Mouse (Mus musculus) cortical plate, adult 2 months (tissue): Measurements from ENCODE around the gene Sat2. TPM values are rescaled to one million over a fixed set of nuclear protein-coding genes. Genes with fewer than 3 reads are reported as not detected.

ENCODE experiments used
- H3K27ac ChIP-seq: fragments of 200-500 bp; 2 replicates; pipeline ENCODE4 v1.5.1; 2012; ENCODE audit warnings: low read length, control low read depth, inconsistent platforms; ENCODE audit not compliant: insufficient read depth
- H3K4me1 ChIP-seq: fragments of 200-500 bp; 2 replicates; pipeline ENCODE4 v1.6.1; 2011; ENCODE audit warnings: low read length; ENCODE audit not compliant: control insufficient read depth, insufficient read depth
- H3K4me3 ChIP-seq: fragments of 200-500 bp; 2 replicates; pipeline ENCODE4 v1.5.1; 2011; ENCODE audit warnings: mild to moderate bottlenecking, low read length, control low read depth; ENCODE audit not compliant: insufficient read depth
- CTCF ChIP-seq: fragments of 200-500 bp; IDR thresholded peaks from 2 replicates; pipeline ENCODE4 v1.5.1; 2011; ENCODE audit warnings: mild to moderate bottlenecking, control low read depth, low read length; ENCODE audit not compliant: insufficient read depth; ENCODE audit errors: extremely low read depth
- POLR2A ChIP-seq: fragments of 200-500 bp; IDR thresholded peaks from 2 replicates; pipeline ENCODE4 v1.6.1; 2011; ENCODE audit warnings: mild to moderate bottlenecking, low read length, control low read depth; ENCODE audit not compliant: insufficient read depth; ENCODE audit errors: extremely low read depth
- polyA plus RNA-seq: library from polyadenylated mRNA; depleted of rRNA; stranded (reverse); fragments of >200 nt; gene quantifications from 2 replicates; pipeline ENCODE4 v1.2.3, GENCODE M21; 2012; rRNA removed

The Sat2 gene
- polyA plus RNA-seq: 18.1 and 21.1 TPM in 2 replicates

- Histone ChIP-seq H3K4me3 (peak within 1 kb of the TSS; percentile 59), H3K27ac (0 out of 2 replicates have a peak within 1 kb of the TSS, but pooled peaks have one; percentile 43), H3K4me1 (peaks cover 3% of the 10 kb centered on the region; the same call in 1 of the 2 replicates)
- TF ChIP-seq CTCF (no peak), POLR2A (peak; percentile 50; the same call in 1 of the 2 replicates)
These were observed at the start of gene Sat2 for GRCm38 (mm10) chr11:69621571-69622268. Gene Sat2 (plus strand): TSS chr11:69622024.

DNA sequence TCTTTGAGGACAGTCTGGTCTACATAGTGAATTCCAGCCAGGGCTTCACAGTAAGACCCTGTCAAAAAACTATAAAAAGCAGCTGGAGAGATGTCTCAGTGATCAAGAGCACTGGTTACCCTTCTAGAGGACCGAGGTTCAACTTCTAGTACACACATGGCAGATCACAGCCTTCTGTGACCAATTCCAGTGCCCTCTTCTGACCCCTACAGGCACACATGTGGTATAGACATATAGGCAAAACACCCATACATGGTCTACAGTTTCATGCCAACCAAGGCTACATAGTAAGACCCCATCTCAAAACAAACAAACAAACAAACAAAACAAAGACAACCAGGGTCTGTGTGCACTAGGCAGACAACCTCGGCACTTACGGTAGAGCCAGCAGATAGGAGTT lies 46.6 kb upstream of the Sat2 start:
- H3K4me1 ChIP-seq: peaks cover 9% of the 10 kb centered on the region; the same call in 1 of the 2 replicates
- TF ChIP-seq POLR2A (no peak), CTCF (peak; percentile 37)

GRCm38 (mm10) chr11:69576307-69576706 lies 45.5 kb upstream of the Sat2 start:
- no peak for TF ChIP-seq POLR2A
- TF ChIP-seq CTCF: no peak
- Histone ChIP-seq H3K4me3 (no peak overlapping the region), H3K4me1 (peaks cover 9% of the 10 kb centered on the region; the same call in 1 of the 2 replicates), H3K27ac (no peak overlapping the region)

More for the DNA sequence above, 46.6 kb upstream of the Sat2 start:
- Histone ChIP-seq H3K27ac (no peak overlapping the region), H3K4me3 (no peak overlapping the region)

GRCm38 (mm10) chr11:69578301-69578700 lies 43.5 kb upstream of the Sat2 start:
- H3K4me3 ChIP-seq: peak overlapping the region; percentile 62
- H3K4me1 ChIP-seq: peaks cover 9% of the 10 kb centered on the region; the same call in 1 of the 2 replicates
- TF ChIP-seq CTCF (no peak), POLR2A (no peak)
- H3K27ac ChIP-seq: no peak overlapping the region

- Histone ChIP-seq H3K27ac (peak overlapping the region; percentile 35; the same call in 1 of the 2 replicates), H3K4me1 (peaks cover 9% of the 10 kb centered on the region; the same call in 1 of the 2 replicates), H3K4me3 (peak overlapping the region; percentile 62)
- TF ChIP-seq CTCF (peak; percentile 99), POLR2A (peak; percentile 93; the same call in 1 of the 2 replicates)
These were observed 42.5 kb upstream of the Sat2 start for GRCm38 (mm10) chr11:69579128-69580017.

DNA sequence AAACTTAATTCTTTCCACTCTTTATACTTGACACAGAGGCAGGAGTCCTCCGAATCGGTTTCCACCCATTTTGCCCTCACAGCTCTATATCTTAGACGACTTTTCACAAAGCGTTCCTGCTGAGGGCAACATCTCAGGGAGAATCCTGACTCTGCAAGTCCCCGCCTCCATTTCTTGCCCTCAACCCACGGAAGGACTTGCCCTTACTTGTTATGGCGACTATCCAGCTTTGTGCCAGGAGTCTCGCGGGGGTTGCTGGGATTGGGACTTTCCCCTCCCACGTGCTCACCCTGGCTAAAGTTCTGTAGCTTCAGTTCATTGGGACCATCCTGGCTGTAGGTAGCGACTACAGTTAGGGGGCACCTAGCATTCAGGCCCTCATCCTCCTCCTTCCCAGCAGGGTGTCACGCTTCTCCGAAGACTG lies 41.7 kb upstream of the Sat2 start, which contains the start of the genes Wrap53 and Trp53:
TSS of gene Wrap53 (minus strand) at position 165 of the 424 bp plus-strand sequence.
TSS of gene Trp53 (plus strand) at position 269 of the 424 bp plus-strand sequence.
- H3K4me3 ChIP-seq: peak within 1 kb of the TSS; percentile 62
- H3K27ac ChIP-seq: peak within 1 kb of the TSS; percentile 73
- H3K4me1 ChIP-seq: peaks cover 9% of the 10 kb centered on the region; the same call in 1 of the 2 replicates
- TF ChIP-seq POLR2A: peak; percentile 59; the same call in 1 of the 2 replicates
- TF ChIP-seq CTCF: no peak

DNA sequence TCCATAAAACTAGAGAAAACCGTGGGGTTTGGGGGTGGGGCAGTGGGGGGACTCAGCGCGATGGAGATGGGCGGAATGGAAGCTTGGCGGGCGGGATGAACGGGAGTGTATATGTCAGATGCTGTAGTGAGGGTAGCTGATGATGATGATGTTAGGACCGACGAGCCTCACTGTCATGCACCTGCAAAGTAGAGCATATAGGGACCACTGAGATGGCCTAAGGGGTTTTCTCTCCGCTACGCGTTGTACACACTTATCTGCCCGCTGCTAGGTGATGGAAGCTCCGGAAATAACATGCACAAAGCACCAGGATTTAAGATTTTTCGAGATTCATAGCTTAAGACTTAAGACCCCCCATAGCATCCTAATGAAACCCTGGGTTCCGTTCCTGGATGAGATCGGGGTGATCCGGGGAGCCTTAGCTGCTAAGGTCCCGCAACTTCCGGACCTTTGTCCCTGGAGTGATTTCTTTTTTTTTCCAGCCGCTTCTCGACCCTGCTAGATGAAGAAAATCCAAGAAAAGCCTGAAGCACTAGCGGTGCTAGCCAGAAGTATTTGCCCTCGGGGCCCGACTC lies 41.2 kb upstream of the Sat2 start:
- peak overlapping the region; percentile 73 for H3K27ac ChIP-seq
- peak overlapping the region; percentile 62 for H3K4me3 ChIP-seq
- H3K4me1 ChIP-seq: peaks cover 9% of the 10 kb centered on the region; the same call in 1 of the 2 replicates
- TF ChIP-seq CTCF (no peak), POLR2A (no peak)

DNA sequence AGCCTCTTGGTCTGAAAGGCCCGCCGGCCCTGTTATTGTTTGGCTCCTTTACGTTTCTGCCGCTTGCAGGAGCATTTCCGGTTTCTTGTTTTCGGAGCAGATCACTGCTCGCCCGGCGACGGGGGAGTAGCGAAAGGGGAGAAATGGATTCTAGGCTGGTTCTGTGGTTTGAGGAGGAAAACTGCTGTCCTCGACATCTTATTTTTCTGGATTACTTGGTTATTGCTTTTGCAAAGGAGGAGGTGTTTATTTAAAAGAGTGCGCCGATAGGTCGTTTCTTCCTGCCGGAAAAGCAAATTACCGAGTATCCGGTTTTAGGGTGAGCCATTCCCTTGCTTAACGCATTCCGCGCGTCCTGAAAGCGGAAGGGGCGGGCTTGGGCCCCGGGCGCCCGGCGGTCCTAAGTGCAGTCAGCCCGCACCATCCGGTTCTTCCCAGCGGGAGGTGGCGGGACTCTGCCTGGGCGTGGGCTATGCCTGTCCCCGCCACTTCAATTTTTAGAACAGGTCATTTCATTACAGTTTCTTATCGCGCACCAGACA lies 40.6 kb upstream of the Sat2 start:
- TF ChIP-seq CTCF (no peak), POLR2A (peak; percentile 32)
- peak overlapping the region; percentile 62 for H3K4me3 ChIP-seq
- H3K27ac ChIP-seq: peak overlapping the region; percentile 73
- peaks cover 9% of the 10 kb centered on the region; the same call in 1 of the 2 replicates for H3K4me1 ChIP-seq
